Mouse (Mus musculus) limb, embryonic 15.5 days (tissue): ENCODE data around the gene Kctd3. TPM values are rescaled to one million over a fixed set of nuclear protein-coding genes. Genes with fewer than 3 reads are reported as not detected.

ENCODE experiments used
- ATAC-seq: fragments of 200-750 bp; cut with Nextera tagmentation; 2 replicates; pipeline ENCODE4 v1.8.0; 2017; ENCODE audit warnings: low read depth, moderate TSS enrichment; ENCODE audit not compliant: insufficient number of reproducible peaks, low FRiP score, low TSS enrichment
- H3K27ac ChIP-seq: fragments of 300-500 bp; sonication (generic); 2 replicates; pipeline ENCODE4 v1.5.1; 2015; ENCODE audit warnings: moderate library complexity, mild to moderate bottlenecking, inconsistent platforms
- H3K27me3 ChIP-seq: fragments of 300-500 bp; sonication (generic); 2 replicates; pipeline ENCODE4 v1.6.1; 2015; ENCODE audit warnings: inconsistent platforms
- H3K36me3 ChIP-seq: fragments of 300-500 bp; sonication (generic); 2 replicates; pipeline ENCODE4 v1.6.1; 2015; ENCODE audit warnings: inconsistent platforms
- H3K4me1 ChIP-seq: fragments of 300-500 bp; sonication (generic); 2 replicates; pipeline ENCODE4 v1.6.1; 2015; ENCODE audit warnings: inconsistent platforms
- H3K4me2 ChIP-seq: fragments of 300-500 bp; sonication (generic); 2 replicates; pipeline ENCODE4 v1.6.1; 2015; ENCODE audit warnings: mild to moderate bottlenecking, inconsistent platforms
- H3K4me3 ChIP-seq: fragments of 300-500 bp; sonication (generic); 2 replicates; pipeline ENCODE4 v1.5.1; 2015; ENCODE audit warnings: mild to moderate bottlenecking, inconsistent platforms
- H3K9ac ChIP-seq: fragments of 300-500 bp; sonication (generic); 2 replicates; pipeline ENCODE4 v1.6.1; 2015; ENCODE audit warnings: inconsistent platforms
- H3K9me3 ChIP-seq: fragments of 300-500 bp; sonication (generic); 2 replicates; pipeline ENCODE4 v1.6.1; 2016; ENCODE audit warnings: inconsistent platforms
- WGBS: fragments of 180-500 bp; shearing (Covaris S2); methylation state at CpG from one replicate; pipeline ENCODE4 v1.1.7; 2015; 5-methylcytosine and 5-hydroxymethylcytosine counted together
- polyA plus RNA-seq: library from polyadenylated mRNA; unstranded; fragments of >200 nt; fragmentation: Nextera tagmentation; extraction: Ambion mirVana; gene quantifications from 2 replicates; pipeline ENCODE4 v1.2.1, GENCODE M21; 2015

Gene Kctd3
- polyA plus RNA-seq, 1 experiment from 2014 or later: 29.6 TPM

- WGBS: 58% methylated on average over 5 of the region's 5 CpGs
- Histone ChIP-seq H3K9ac (no peak overlapping the region), H3K4me2 (no peak overlapping the region), H3K4me1 (peaks cover 9% of the 10 kb centered on the region; the same call in 1 of the 2 replicates), H3K4me3 (no peak overlapping the region), H3K36me3 (no peaks in the 10 kb centered on the region), H3K27ac (no peak overlapping the region), H3K27me3 (no peaks in the 10 kb centered on the region), H3K9me3 (no peaks in the 10 kb centered on the region)
- ATAC-seq: no peak
Measured at GRCm38 (mm10) chr1:188947794-188948193, 59.8 kb downstream of the Kctd3 start.

DNA sequence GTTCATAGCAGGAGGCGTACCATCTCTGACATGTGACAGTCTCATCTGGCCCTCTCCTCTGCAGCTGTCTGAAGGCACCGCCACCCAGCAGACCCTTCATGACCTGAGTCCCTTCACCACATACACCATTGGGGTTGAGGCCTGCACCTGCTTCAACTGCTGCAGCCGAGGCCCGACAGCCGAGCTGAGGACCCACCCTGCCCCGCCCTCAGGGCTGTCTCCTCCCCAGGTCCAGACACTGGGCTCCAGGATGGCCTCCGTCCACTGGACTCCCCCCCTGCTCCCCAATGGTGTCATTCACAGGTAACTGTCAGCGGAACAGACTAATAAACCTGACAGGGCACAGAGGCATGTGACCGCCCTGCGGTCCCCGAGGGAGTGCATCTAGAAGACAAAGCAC is 60.8 kb downstream of the Kctd3 start:
- WGBS: 83% methylated on average over 11 of the region's 11 CpGs
- Histone ChIP-seq H3K9me3 (no peaks in the 10 kb centered on the region), H3K9ac (no peak overlapping the region), H3K27me3 (no peaks in the 10 kb centered on the region), H3K4me2 (no peak overlapping the region), H3K4me3 (no peak overlapping the region), H3K36me3 (no peaks in the 10 kb centered on the region), H3K4me1 (peaks cover 9% of the 10 kb centered on the region; the same call in 1 of the 2 replicates), H3K27ac (no peak overlapping the region)
- no peak for ATAC-seq

DNA sequence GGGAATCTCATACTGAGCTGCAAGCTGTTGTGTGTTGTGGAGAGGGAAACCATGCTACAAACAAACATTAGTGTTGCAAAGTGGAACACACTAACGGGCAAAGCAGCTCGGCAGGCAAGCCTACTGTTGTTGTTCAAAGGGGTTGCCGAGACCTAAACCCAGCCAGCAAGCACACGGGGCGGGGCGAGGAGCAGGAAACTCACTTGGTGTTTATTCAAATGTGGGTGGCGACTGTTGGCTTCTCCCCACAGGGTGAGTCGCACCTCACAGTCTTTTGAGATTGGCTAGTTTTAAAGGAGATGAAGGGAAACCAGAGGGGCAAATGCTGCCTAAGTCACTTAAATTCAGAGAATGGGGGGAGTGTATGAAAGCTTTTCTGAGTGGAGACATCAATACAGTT is 62.3 kb downstream of the Kctd3 start:
- peaks cover 9% of the 10 kb centered on the region; the same call in 1 of the 2 replicates for H3K4me1 ChIP-seq
- no peak for ATAC-seq
- WGBS: 25% methylated on average over 8 of the region's 8 CpGs
- no peaks in the 10 kb centered on the region for H3K36me3 ChIP-seq
- H3K9ac ChIP-seq: no peak overlapping the region
- no peaks in the 10 kb centered on the region for H3K9me3 ChIP-seq
- no peak overlapping the region for H3K27ac ChIP-seq
- no peak overlapping the region for H3K4me2 ChIP-seq
- H3K27me3 ChIP-seq: no peaks in the 10 kb centered on the region
- no peak overlapping the region for H3K4me3 ChIP-seq

DNA sequence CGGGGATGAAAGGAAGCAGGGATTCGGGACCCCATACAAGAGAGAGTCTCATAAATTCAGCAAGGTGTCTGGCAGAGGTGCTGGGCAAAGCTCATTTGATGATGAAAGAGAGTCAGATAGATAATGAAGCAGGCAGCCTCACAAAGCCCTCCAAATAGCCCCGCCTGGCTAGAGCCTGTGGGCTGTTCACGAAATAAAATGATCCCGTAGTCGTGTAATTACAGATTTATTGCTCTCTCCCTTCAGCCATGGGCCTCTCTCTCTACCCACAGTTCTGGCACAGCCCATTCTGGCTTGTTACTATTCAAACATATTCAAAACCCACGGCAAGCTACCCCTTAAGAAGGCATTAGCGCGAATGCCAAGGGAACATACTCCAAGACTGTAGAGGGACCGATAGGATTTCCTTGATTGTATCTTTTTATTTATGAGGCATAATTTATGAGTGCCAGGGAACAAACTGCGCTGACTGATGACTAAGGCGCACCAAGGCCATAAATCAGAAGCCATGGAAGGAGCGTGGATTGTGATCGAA is 70.3 kb downstream of the Kctd3 start:
- Histone ChIP-seq H3K4me1 (0 out of 2 replicates have a peak, but pooled peaks cover 5% of the 10 kb centered on the region), H3K36me3 (no peaks in the 10 kb centered on the region), H3K4me3 (no peak overlapping the region), H3K9ac (no peak overlapping the region), H3K27me3 (no peaks in the 10 kb centered on the region), H3K9me3 (no peaks in the 10 kb centered on the region), H3K4me2 (no peak overlapping the region), H3K27ac (no peak overlapping the region)
- 44% methylated on average over 14 of the region's 14 CpGs for WGBS
- ATAC-seq: no peak
